Comparison of ENCODE assay signal across 14 mouse cellular contexts in the genomic region with DNA sequence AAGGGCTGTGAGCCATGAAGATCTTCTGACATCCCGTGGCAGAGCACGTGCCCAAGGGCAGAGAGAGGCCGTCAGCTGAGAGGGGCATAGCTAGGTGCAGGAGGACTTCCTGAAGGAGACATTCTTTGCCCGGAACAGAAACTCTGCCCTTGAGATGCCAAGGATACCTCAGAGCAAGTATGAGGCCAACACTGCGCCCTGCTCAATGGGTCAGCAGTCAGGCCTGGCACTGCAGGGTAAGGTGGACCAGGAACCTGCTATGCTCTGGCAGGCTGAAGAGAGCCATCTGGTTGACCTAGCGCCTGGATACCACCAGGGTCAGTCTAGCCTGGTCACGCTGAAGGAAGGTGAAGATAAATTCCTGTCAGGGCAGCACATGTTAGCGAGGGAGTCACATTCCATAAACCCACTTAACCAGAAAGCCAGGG. TPM values are rescaled to one million over a fixed set of nuclear protein-coding genes. Genes with fewer than 3 reads are reported as not detected.
DNase-seq lines count a peak whose midpoint lies in the region; ATAC-seq and TF ChIP-seq lines count a peak whose summit lies in the region.
"Had no signal": no experiment of that assay in that cellular context is flagged by ENCODE, and none has a peak within 500 bp of the region (broad histone marks: within the 10 kb centered on the region; RNA-seq: fewer than 3 reads in every experiment).

No protein-coding gene starts in this region.

- DNase-seq in adrenal gland, adult 2 months, result peak; percentile 64
- no peak for DNase-seq in adrenal gland, postnatal 10 days
- DNase-seq in stomach, postnatal 0 days (ENCODE audit: low spot score), result no peak
- peak; percentile 45 to 70 for DNase-seq in kidney, postnatal 4 days
- DNase-seq in thymus, postnatal 14 days, result no peak
- DNase-seq in frontal cortex, postnatal 14 days (ENCODE audit: low spot score in 2 of 2), result no peak
- no peak for DNase-seq in spleen, postnatal 14 days (ENCODE audit: low spot score in 2 of 2)
- DNase-seq: embryo, embryonic 11 days; right cerebral cortex, adult 18-20 months; thymus, postnatal 4 days had no signal

- WGBS in stomach, embryonic 15.5 days, result 80% methylated on average over 8 of the region's 8 CpGs
- 84% methylated on average over 8 of the region's 8 CpGs for WGBS in stomach, postnatal 0 days

- H3K36me3 ChIP-seq in stomach, embryonic 15.5 days, result no peaks in the 10 kb centered on the region
- H3K36me3 ChIP-seq in stomach, postnatal 0 days (ENCODE audit: control insufficient read depth, insufficient read depth, low read length), result no peaks in the 10 kb centered on the region

- H3K9ac ChIP-seq in stomach, embryonic 15.5 days, result no peak overlapping the region
- H3K9ac ChIP-seq in stomach, postnatal 0 days (ENCODE audit: low read length), result no peak overlapping the region
- H3K9ac ChIP-seq: forebrain, embryonic 13.5 days; midbrain, embryonic 12.5 days had no signal

- 0 out of 2 replicates have a peak overlapping the region, but pooled peaks have one; percentile 1 for H3K27ac ChIP-seq in stomach, embryonic 15.5 days
- H3K27ac ChIP-seq in stomach, postnatal 0 days (replicated peaks), result no peak overlapping the region
- H3K27ac ChIP-seq: forebrain, embryonic 13.5 days; midbrain, embryonic 12.5 days had no signal

- no peak for TF ChIP-seq EP300 in stomach, postnatal 0 days (optimal IDR thresholded peaks at IDR 0.05)

- no peak overlapping the region for H3K4me3 ChIP-seq in stomach, embryonic 15.5 days (replicated peaks)
- H3K4me3 ChIP-seq in stomach, postnatal 0 days (ENCODE audit: low read depth, low read length), result no peak overlapping the region
- H3K4me3 ChIP-seq: forebrain, embryonic 13.5 days; midbrain, embryonic 12.5 days had no signal

- no peaks in the 10 kb centered on the region; the same call in 1 of the 2 replicates for H3K4me1 ChIP-seq in stomach, embryonic 15.5 days
- no peaks in the 10 kb centered on the region for H3K4me1 ChIP-seq in stomach, postnatal 0 days (replicated peaks; ENCODE audit: control insufficient read depth, insufficient read depth)
- H3K4me1 ChIP-seq: midbrain, embryonic 12.5 days had no signal

- no peak for TF ChIP-seq CTCF in stomach, postnatal 0 days (IDR thresholded peaks at IDR 0.05; ENCODE audit: low read depth)

- no peaks in the 10 kb centered on the region for H3K9me3 ChIP-seq in stomach, embryonic 15.5 days
- H3K9me3 ChIP-seq in stomach, postnatal 0 days (ENCODE audit: control insufficient read depth, low read length), result no peaks in the 10 kb centered on the region
- H3K9me3 ChIP-seq: forebrain, embryonic 13.5 days; midbrain, embryonic 12.5 days had no signal

- ATAC-seq in stomach, embryonic 15.5 days (ENCODE audit: insufficient read depth, low FRiP score, low read depth), result no peak
- no peak for ATAC-seq in stomach, postnatal 0 days (ENCODE audit: low FRiP score, low TSS enrichment)
- ATAC-seq: forebrain, embryonic 13.5 days had no signal

- H3K4me2 ChIP-seq in stomach, embryonic 15.5 days, result no peak overlapping the region
- no peak overlapping the region for H3K4me2 ChIP-seq in stomach, postnatal 0 days (replicated peaks; ENCODE audit: low read depth)
- H3K4me2 ChIP-seq: forebrain, embryonic 13.5 days; midbrain, embryonic 12.5 days had no signal

- no peaks in the 10 kb centered on the region for H3K27me3 ChIP-seq in stomach, embryonic 15.5 days (replicated peaks)
- no peaks in the 10 kb centered on the region for H3K27me3 ChIP-seq in stomach, postnatal 0 days (ENCODE audit: control insufficient read depth, insufficient read depth, low read length)
- H3K27me3 ChIP-seq: forebrain, embryonic 13.5 days; midbrain, embryonic 12.5 days had no signal

RNA-seq across cellular contexts. Expression of a gene that starts 46.0 kb away (rescaled TPM):
- total RNA-seq in adrenal gland, adult 2 months (2021), result 10 to 100 TPM; 19.1 to 22.6 TPM
- polyA plus RNA-seq in adrenal gland, adult 2 months (2012; rRNA removed), result 35.2 and 47.4 TPM in 2 replicates
- total RNA-seq in adrenal gland, postnatal 10 days (2021), result 10 to 100 TPM; 17.0 to 23.0 TPM
- polyA plus RNA-seq in stomach, embryonic 15.5 days (2015; fragmentation: Nextera tagmentation; extraction: Ambion mirVana), result 17.1 and 18.0 TPM in 2 replicates
- 11.4 and 13.6 TPM in 2 replicates for polyA plus RNA-seq in stomach, postnatal 0 days (2015; fragmentation: Nextera tagmentation; extraction: Ambion mirVana)
- total RNA-seq: neutrophil, adult 5-6 weeks had no signal

Comparison
In these comparisons a context has a peak if more than half of its experiments do, and no peak if none do; other contexts are left out.
1. DNase-seq: peak in adrenal gland, adult 2 months (single experiment) and kidney, postnatal 4 days (2 of 2); none in adrenal gland, postnatal 10 days (single experiment), stomach, postnatal 0 days (single experiment), thymus, postnatal 14 days (single experiment), frontal cortex, postnatal 14 days (0 of 2) and spleen, postnatal 14 days (0 of 2).